Mouse (Mus musculus) liver, embryonic 11.5 days (tissue): ENCODE results near the gene Msl1. TPM values are rescaled to one million over a fixed set of nuclear protein-coding genes. Genes with fewer than 3 reads are reported as not detected.

Source experiments
- ATAC-seq: fragments of 200-750 bp; cut with Nextera tagmentation; replicated peaks from 2 replicates; pipeline ENCODE4 v1.8.0; 2017; ENCODE audit warnings: moderate number of reproducible peaks, mild to moderate bottlenecking, moderate TSS enrichment, moderate library complexity; ENCODE audit not compliant: low FRiP score
- DNase-seq: peaks from one replicate; pipeline ENCODE4 v3.0.0-alpha.2; 2017; ENCODE audit warnings: low spot score
- H3K27ac ChIP-seq: fragments of 300-500 bp; sonication (generic); 2 replicates; pipeline ENCODE4 v1.5.1; 2014; ENCODE audit warnings: mild to moderate bottlenecking, low read depth, low read length, control low read depth
- H3K27me3 ChIP-seq: fragments of 300-500 bp; sonication (generic); replicated peaks from 2 replicates; pipeline ENCODE4 v1.6.1; 2014; ENCODE audit warnings: low read length, mixed read lengths; ENCODE audit not compliant: control insufficient read depth, insufficient read depth
- H3K36me3 ChIP-seq: fragments of 300-500 bp; sonication (generic); 2 replicates; pipeline ENCODE4 v1.6.1; 2014; ENCODE audit warnings: mild to moderate bottlenecking, low read length, moderate library complexity, mixed read lengths; ENCODE audit not compliant: control insufficient read depth, insufficient read depth
- H3K4me1 ChIP-seq: fragments of 300-500 bp; sonication (generic); replicated peaks from 2 replicates; pipeline ENCODE4 v1.6.1; 2014; ENCODE audit warnings: low read length, mixed read lengths; ENCODE audit not compliant: control insufficient read depth, insufficient read depth
- H3K4me2 ChIP-seq: fragments of 300-500 bp; sonication (generic); 2 replicates; pipeline ENCODE4 v1.6.1; 2014; ENCODE audit warnings: mild to moderate bottlenecking, control low read depth, moderate library complexity
- H3K4me3 ChIP-seq: fragments of 300-500 bp; sonication (generic); 2 replicates; pipeline ENCODE4 v1.5.1; 2014; ENCODE audit warnings: low read depth, low read length, control low read depth
- H3K9ac ChIP-seq: fragments of 300-500 bp; sonication (generic); 2 replicates; pipeline ENCODE4 v1.6.1; 2014; ENCODE audit warnings: low read depth, low read length, control low read depth
- H3K9me3 ChIP-seq: fragments of 300-500 bp; sonication (generic); 2 replicates; pipeline ENCODE4 v1.6.1; 2016; ENCODE audit warnings: low read length, inconsistent platforms, mixed read lengths; ENCODE audit not compliant: control insufficient read depth
- whole genome bisulfite sequencing: fragments of 180-500 bp; shearing (Covaris S2); extraction: QIAGEN DNeasy Blood & Tissue Kit; methylation state at CpG from one replicate; pipeline ENCODE4 v1.1.7; 2014; 5-methylcytosine and 5-hydroxymethylcytosine counted together
- polyA plus RNA-seq: library from polyadenylated mRNA; unstranded; fragments of >200 nt; fragmentation: Nextera tagmentation; extraction: Ambion mirVana; gene quantifications from 2 replicates; pipeline ENCODE4 v1.2.1, GENCODE M21; 2014

The Msl1 gene
- polyA plus RNA-seq, result 14.8 and 17.7 TPM in 2 replicates

GRCm38 (mm10) chr11:98795015-98795713 is at the start of gene Msl1:
Msl1 (plus strand) TSS chr11:98795516.
- Histone ChIP-seq H3K4me1 (peaks cover 41% of the 10 kb centered on the region), H3K27ac (peak within 1 kb of the TSS; percentile 100), H3K4me2 (peak within 1 kb of the TSS; percentile 84), H3K36me3 (peaks cover 18% of the 10 kb centered on the region), H3K4me3 (peak within 1 kb of the TSS; percentile 100), H3K9ac (peak within 1 kb of the TSS; percentile 100), H3K27me3 (no peaks in the 10 kb centered on the region), H3K9me3 (no peaks in the 10 kb centered on the region)
- DNase-seq, result peak; percentile 92
- peak; percentile 75 for ATAC-seq
- WGBS, result under 1% methylated on average over 73 of the region's 89 CpGs

- no peak overlapping the region for H3K4me3 ChIP-seq
Measured at GRCm38 (mm10) chr11:98745932-98746853, 49.1 kb upstream of the Msl1 start.

GRCm38 (mm10) chr11:98746855-98747693 is 48.2 kb upstream of the Msl1 start:
- peak; percentile 79 for DNase-seq
- H3K9ac ChIP-seq, result peak overlapping the region; percentile 57

More at GRCm38 (mm10) chr11:98745932-98746853, 49.1 kb upstream of the Msl1 start:
- Histone ChIP-seq H3K9me3 (no peaks in the 10 kb centered on the region), H3K36me3 (no peaks in the 10 kb centered on the region), H3K27ac (peak overlapping the region; percentile 83), H3K27me3 (no peaks in the 10 kb centered on the region), H3K4me1 (peaks cover 85% of the 10 kb centered on the region), H3K4me2 (peak overlapping the region; percentile 70), H3K9ac (peak overlapping the region; percentile 57)
- ATAC-seq (no peak), DNase-seq (no peak)
- 59% methylated on average over 12 of the region's 12 CpGs for WGBS

GRCm38 (mm10) chr11:98747804-98748505 is 47.4 kb upstream of the Msl1 start:
- Histone ChIP-seq H3K4me2 (peak overlapping the region; percentile 47), H3K4me1 (peaks cover 97% of the 10 kb centered on the region), H3K9me3 (no peaks in the 10 kb centered on the region), H3K4me3 (no peak overlapping the region; the same call in 1 of the 2 replicates), H3K36me3 (no peaks in the 10 kb centered on the region), H3K27me3 (no peaks in the 10 kb centered on the region), H3K27ac (peak overlapping the region; percentile 83), H3K9ac (peak overlapping the region; percentile 47; the same call in 1 of the 2 replicates)
- ATAC-seq (no peak), DNase-seq (no peak)
- 36% methylated on average over 6 of the region's 6 CpGs for WGBS

More at GRCm38 (mm10) chr11:98746855-98747693, 48.2 kb upstream of the Msl1 start:
- no peaks in the 10 kb centered on the region for H3K36me3 ChIP-seq
- H3K4me1 ChIP-seq, result peaks cover 91% of the 10 kb centered on the region
- no peaks in the 10 kb centered on the region for H3K27me3 ChIP-seq
- 6% methylated on average over 19 of the region's 19 CpGs for WGBS
- peak overlapping the region; percentile 33 for H3K4me3 ChIP-seq
- H3K4me2 ChIP-seq, result peak overlapping the region; percentile 70
- no peaks in the 10 kb centered on the region for H3K9me3 ChIP-seq
- peak overlapping the region; percentile 83 for H3K27ac ChIP-seq
- ATAC-seq, result peak; percentile 69

- Histone ChIP-seq H3K27ac (peak overlapping the region; percentile 83), H3K4me2 (peak overlapping the region; percentile 64)
Measured at GRCm38 (mm10) chr11:98748506-98749416, 46.6 kb upstream of the Msl1 start.

GRCm38 (mm10) chr11:98749716-98750115 is 45.6 kb upstream of the Msl1 start:
- Histone ChIP-seq H3K4me1 (peaks cover 96% of the 10 kb centered on the region), H3K27ac (peak overlapping the region; percentile 83), H3K4me3 (no peak overlapping the region), H3K36me3 (0 out of 2 replicates have a peak, but pooled peaks cover 5% of the 10 kb centered on the region), H3K9me3 (no peaks in the 10 kb centered on the region), H3K27me3 (no peaks in the 10 kb centered on the region), H3K9ac (no peak overlapping the region; the same call in 1 of the 2 replicates), H3K4me2 (peak overlapping the region; percentile 64)
- ATAC-seq (no peak), DNase-seq (no peak)
- WGBS, result 67% methylated on average over 5 of the region's 5 CpGs

More at GRCm38 (mm10) chr11:98748506-98749416, 46.6 kb upstream of the Msl1 start:
- 0 out of 2 replicates have a peak, but pooled peaks cover 3% of the 10 kb centered on the region for H3K36me3 ChIP-seq
- 36% methylated on average over 15 of the region's 15 CpGs for WGBS
- no peak for DNase-seq
- no peak overlapping the region for H3K4me3 ChIP-seq
- no peaks in the 10 kb centered on the region for H3K9me3 ChIP-seq
- peaks cover 97% of the 10 kb centered on the region for H3K4me1 ChIP-seq
- no peaks in the 10 kb centered on the region for H3K27me3 ChIP-seq
- peak overlapping the region; percentile 47 for H3K9ac ChIP-seq
- ATAC-seq, result no peak
